Mouse (Mus musculus) embryonic facial prominence, embryonic 11.5 days (tissue): ENCODE data around the gene Fstl1. TPM values are rescaled to one million over a fixed set of nuclear protein-coding genes. Genes with fewer than 3 reads are reported as not detected.

ENCODE experiments used
- ATAC-seq: fragments of 200-750 bp; cut with Nextera tagmentation; replicated peaks from 2 replicates; pipeline ENCODE4 v1.8.0; 2017; ENCODE audit warnings: low read depth; ENCODE audit not compliant: insufficient number of reproducible peaks, low FRiP score, low TSS enrichment
- DNase-seq: peaks from one replicate; pipeline ENCODE4 v3.0.0-alpha.2; 2015; ENCODE audit warnings: low spot score
- H3K27ac ChIP-seq: fragments of 300-500 bp; sonication (generic); replicated peaks from 2 replicates; pipeline ENCODE4 v1.5.1; 2014; ENCODE audit warnings: mild to moderate bottlenecking, low read depth, low read length, control low read depth
- H3K27me3 ChIP-seq: fragments of 300-500 bp; sonication (generic); 2 replicates; pipeline ENCODE4 v1.6.1; 2014; ENCODE audit warnings: mild to moderate bottlenecking, low read length, moderate library complexity, mixed read lengths; ENCODE audit not compliant: control insufficient read depth, insufficient read depth
- H3K36me3 ChIP-seq: fragments of 300-500 bp; sonication (generic); replicated peaks from 2 replicates; pipeline ENCODE4 v1.6.1; 2014; ENCODE audit warnings: low read depth, mild to moderate bottlenecking, low read length, moderate library complexity, mixed read lengths; ENCODE audit not compliant: control insufficient read depth, insufficient read depth
- H3K4me1 ChIP-seq: fragments of 300-500 bp; sonication (generic); 2 replicates; pipeline ENCODE4 v1.6.1; 2014; ENCODE audit warnings: low read length, mixed read lengths; ENCODE audit not compliant: control insufficient read depth, insufficient read depth
- H3K4me2 ChIP-seq: fragments of 300-500 bp; sonication (generic); 2 replicates; pipeline ENCODE4 v1.6.1; 2014; ENCODE audit warnings: low read depth, mild to moderate bottlenecking, control low read depth, low read length, moderate library complexity
- H3K4me3 ChIP-seq: fragments of 300-500 bp; sonication (generic); 2 replicates; pipeline ENCODE4 v1.5.1; 2014; ENCODE audit warnings: low read depth, low read length, control low read depth
- H3K9ac ChIP-seq: fragments of 300-500 bp; sonication (generic); replicated peaks from 2 replicates; pipeline ENCODE4 v1.6.1; 2014; ENCODE audit warnings: mild to moderate bottlenecking, control low read depth, low read length
- H3K9me3 ChIP-seq: fragments of 300-500 bp; sonication (generic); replicated peaks from 2 replicates; pipeline ENCODE4 v1.6.1; 2016; ENCODE audit warnings: mild to moderate bottlenecking, low read length, inconsistent platforms, mixed read lengths; ENCODE audit not compliant: control insufficient read depth
- WGBS: fragments of 180-500 bp; shearing (Covaris S2); extraction: QIAGEN DNeasy Blood & Tissue Kit; methylation state at CpG from one replicate; pipeline ENCODE4 v1.1.7; 2014; 5-methylcytosine and 5-hydroxymethylcytosine counted together
- polyA plus RNA-seq: library from polyadenylated mRNA; unstranded; fragments of >200 nt; fragmentation: Nextera tagmentation; extraction: Ambion mirVana; gene quantifications from 2 replicates; pipeline ENCODE4 v1.2.1, GENCODE M21; 2014

The Fstl1 gene
- polyA plus RNA-seq, 1 experiment from 2014 or later, result 367 TPM

- WGBS, result 75% methylated on average over 4 of the region's 4 CpGs
- Histone ChIP-seq H3K9ac (no peak overlapping the region), H3K4me1 (no peaks in the 10 kb centered on the region), H3K27ac (no peak overlapping the region), H3K4me3 (no peak overlapping the region), H3K27me3 (no peaks in the 10 kb centered on the region), H3K9me3 (no peaks in the 10 kb centered on the region), H3K4me2 (no peak overlapping the region), H3K36me3 (no peaks in the 10 kb centered on the region)
- no peak for DNase-seq
- ATAC-seq, result no peak
Measured at GRCm38 (mm10) chr16:37742266-37742665, 34.4 kb upstream of the Fstl1 start.

GRCm38 (mm10) chr16:37752876-37753275 is 23.8 kb upstream of the Fstl1 start:
- ATAC-seq, result no peak
- H3K36me3 ChIP-seq, result no peaks in the 10 kb centered on the region

GRCm38 (mm10) chr16:37753809-37754208 is 22.9 kb upstream of the Fstl1 start:
- H3K4me2 ChIP-seq, result no peak overlapping the region
- no peak overlapping the region for H3K9ac ChIP-seq
- ATAC-seq, result no peak
- no peak overlapping the region for H3K4me3 ChIP-seq
- 84% methylated on average over 1 of the region's 1 CpGs for WGBS
- H3K27ac ChIP-seq, result no peak overlapping the region
- H3K4me1 ChIP-seq, result no peaks in the 10 kb centered on the region
- H3K36me3 ChIP-seq, result no peaks in the 10 kb centered on the region
- H3K27me3 ChIP-seq, result no peaks in the 10 kb centered on the region
- DNase-seq, result peak; percentile 26
- no peaks in the 10 kb centered on the region for H3K9me3 ChIP-seq

More at GRCm38 (mm10) chr16:37752876-37753275, 23.8 kb upstream of the Fstl1 start:
- Histone ChIP-seq H3K4me1 (no peaks in the 10 kb centered on the region), H3K4me3 (no peak overlapping the region), H3K9ac (no peak overlapping the region), H3K9me3 (no peaks in the 10 kb centered on the region), H3K4me2 (no peak overlapping the region), H3K27me3 (no peaks in the 10 kb centered on the region), H3K27ac (no peak overlapping the region)
- 34% methylated on average over 2 of the region's 2 CpGs for WGBS
- peak; percentile 18 for DNase-seq

GRCm38 (mm10) chr16:37754483-37754882 is 22.2 kb upstream of the Fstl1 start:
- H3K27me3 ChIP-seq, result no peaks in the 10 kb centered on the region
- H3K4me3 ChIP-seq, result no peak overlapping the region
- no peaks in the 10 kb centered on the region for H3K36me3 ChIP-seq
- WGBS, result 57% methylated on average over 4 of the region's 4 CpGs
- H3K4me2 ChIP-seq, result no peak overlapping the region
- no peaks in the 10 kb centered on the region for H3K9me3 ChIP-seq
- H3K27ac ChIP-seq, result no peak overlapping the region
- H3K9ac ChIP-seq, result no peak overlapping the region
- no peaks in the 10 kb centered on the region for H3K4me1 ChIP-seq
- DNase-seq (no peak), ATAC-seq (no peak)

GRCm38 (mm10) chr16:37757223-37757622 is 19.4 kb upstream of the Fstl1 start:
- H3K36me3 ChIP-seq, result no peaks in the 10 kb centered on the region
- H3K27ac ChIP-seq, result no peak overlapping the region
- H3K9me3 ChIP-seq, result no peaks in the 10 kb centered on the region
- DNase-seq (no peak), ATAC-seq (no peak)
- H3K4me3 ChIP-seq, result no peak overlapping the region
- H3K4me1 ChIP-seq, result no peaks in the 10 kb centered on the region
- no peak overlapping the region for H3K4me2 ChIP-seq
- H3K9ac ChIP-seq, result no peak overlapping the region
- no peaks in the 10 kb centered on the region for H3K27me3 ChIP-seq
- WGBS, result 78% methylated on average over 2 of the region's 2 CpGs

DNA sequence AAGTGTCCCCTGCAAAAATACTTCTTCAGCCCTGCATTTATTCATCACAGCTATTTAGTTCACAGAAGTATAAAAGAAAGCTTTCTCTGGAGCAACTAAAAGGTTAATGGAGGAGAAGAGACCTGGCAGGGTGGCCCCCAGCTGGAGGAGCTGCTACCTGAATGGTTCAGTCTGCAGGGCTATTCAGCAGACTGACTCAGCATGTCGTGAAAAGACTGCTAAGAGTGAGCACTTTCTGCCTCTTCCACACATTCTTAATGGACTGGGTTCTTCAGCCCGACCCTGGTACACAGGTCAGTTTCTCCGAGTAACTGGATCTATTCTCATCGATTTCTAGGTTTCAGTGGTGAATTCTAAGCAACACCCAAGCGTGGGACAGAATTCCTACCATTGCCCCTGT is 12.9 kb upstream of the Fstl1 start:
- Histone ChIP-seq H3K27ac (no peak overlapping the region), H3K27me3 (no peaks in the 10 kb centered on the region), H3K9ac (no peak overlapping the region), H3K4me2 (no peak overlapping the region), H3K36me3 (no peaks in the 10 kb centered on the region), H3K4me1 (no peaks in the 10 kb centered on the region), H3K9me3 (no peaks in the 10 kb centered on the region), H3K4me3 (no peak overlapping the region)
- WGBS, result 32% methylated on average over 5 of the region's 5 CpGs
- no peak for DNase-seq
- no peak for ATAC-seq

DNA sequence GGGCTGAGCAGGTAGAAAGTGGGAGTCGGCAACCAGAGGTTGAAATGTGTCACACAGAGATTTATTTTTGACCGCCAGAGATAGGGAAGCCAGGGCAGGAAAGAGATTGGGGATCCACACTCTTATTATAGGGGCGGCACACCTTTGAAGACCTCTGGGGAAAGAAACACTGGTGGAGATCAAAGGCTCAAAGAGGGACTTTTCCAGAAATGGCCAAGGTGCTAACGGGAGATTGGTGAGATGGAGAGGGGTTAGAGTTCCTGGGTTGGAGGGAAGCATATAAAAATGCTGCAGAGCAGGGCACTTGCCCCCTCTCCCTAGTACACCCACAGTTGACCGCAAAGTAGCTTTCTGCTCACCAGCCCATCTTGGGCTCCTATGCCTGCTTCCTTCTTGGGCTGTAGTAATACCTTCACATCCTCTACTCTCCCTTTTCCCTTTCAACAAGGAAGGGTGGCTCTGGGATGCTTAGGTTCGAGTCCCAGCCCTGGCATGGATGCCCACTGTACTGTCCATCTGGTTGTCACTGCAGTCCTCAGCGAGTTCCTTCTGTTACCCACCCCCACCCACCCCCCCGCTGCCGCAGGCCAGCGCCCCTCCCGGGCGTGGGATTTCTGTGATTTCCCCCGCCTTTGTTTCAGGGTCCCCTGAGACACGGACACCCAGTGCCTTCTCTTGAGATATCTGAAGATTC is 360 bp upstream of the Fstl1 start:
- H3K4me2 ChIP-seq, result peak overlapping the region; percentile 61
- no peaks in the 10 kb centered on the region; the same call in 1 of the 2 replicates for H3K36me3 ChIP-seq
- peak overlapping the region; percentile 77 for H3K4me3 ChIP-seq
- peak overlapping the region; percentile 91 for H3K9ac ChIP-seq
- ATAC-seq (peak; percentile 39), DNase-seq (no peak)
- WGBS, result 33% methylated on average over 14 of the region's 14 CpGs
- H3K27ac ChIP-seq, result no peak overlapping the region; the same call in 1 of the 2 replicates
- H3K4me1 ChIP-seq, result no peaks in the 10 kb centered on the region
- H3K9me3 ChIP-seq, result no peaks in the 10 kb centered on the region
- H3K27me3 ChIP-seq, result no peaks in the 10 kb centered on the region

GRCm38 (mm10) chr16:37777796-37778475 is 1.3 kb downstream of the Fstl1 start:
- peak overlapping the region; percentile 86 for H3K27ac ChIP-seq

More at GRCm38 (mm10) chr16:37777796-37778475, 1.3 kb downstream of the Fstl1 start:
- Histone ChIP-seq H3K36me3 (peaks cover 3% of the 10 kb centered on the region), H3K9ac (peak overlapping the region; percentile 57), H3K4me2 (peak overlapping the region; percentile 61), H3K4me1 (no peaks in the 10 kb centered on the region), H3K9me3 (no peaks in the 10 kb centered on the region), H3K4me3 (peak overlapping the region; percentile 77), H3K27me3 (no peaks in the 10 kb centered on the region)
- DNase-seq, result peak; percentile 78
- ATAC-seq, result 0 out of 2 replicates have a peak, but pooled peaks have one; percentile 11
- 13% methylated on average over 4 of the region's 4 CpGs for WGBS
